Mouse (Mus musculus) CH12.LX (cell line): ENCODE measurements around the gene Terf2.

Source experiments
- CTCF ChIP-seq, 2 experiments: IDR thresholded peaks in 1 of 2; conservative IDR thresholded peaks in 1 of 2; 2 replicates each; pipeline ENCODE4 v1.5.1; 2011 to 2012; ENCODE audit warnings: low read depth in 2 of 2, low read length in 2 of 2, improper control_type of control experiment in 1 of 2, inconsistent platforms in 1 of 2, mild to moderate bottlenecking in 1 of 2, moderate library complexity in 1 of 2
- ETS1 ChIP-seq: conservative IDR thresholded peaks from 2 replicates; pipeline ENCODE4 v1.6.1; 2012; ENCODE audit warnings: low read depth, mild to moderate bottlenecking, inconsistent platforms, low read length, improper control_type of control experiment, moderate library complexity
- JUND ChIP-seq: conservative IDR thresholded peaks from 2 replicates; pipeline ENCODE4 v1.6.1; 2011; ENCODE audit warnings: low read depth, low read length, improper control_type of control experiment
- MYC ChIP-seq: IDR thresholded peaks from 2 replicates; pipeline ENCODE4 v1.6.1; 2011; ENCODE audit warnings: low read depth, mild to moderate bottlenecking, improper control_type of control experiment, low read length
- NELFE ChIP-seq: IDR thresholded peaks from 2 replicates; pipeline ENCODE4 v1.6.1; 2011; ENCODE audit warnings: low read depth, low read length, improper control_type of control experiment
- POLR2A ChIP-seq: IDR thresholded peaks from 2 replicates; pipeline ENCODE4 v1.6.1; 2011; ENCODE audit warnings: low read depth, mild to moderate bottlenecking, improper control_type of control experiment, low read length
- RCOR1 ChIP-seq: conservative IDR thresholded peaks from 2 replicates; pipeline ENCODE4 v1.6.1; 2012; ENCODE audit warnings: low read depth, mild to moderate bottlenecking, inconsistent platforms, low read length, improper control_type of control experiment
- SMC3 ChIP-seq: IDR thresholded peaks from 2 replicates; pipeline ENCODE4 v1.6.1; 2011; ENCODE audit warnings: low read depth, low read length, improper control_type of control experiment
- USF1 ChIP-seq: IDR thresholded peaks from 2 replicates; pipeline ENCODE4 v1.6.1; 2014; ENCODE audit warnings: low read depth, mild to moderate bottlenecking, inconsistent platforms, low read length, improper control_type of control experiment

- TF ChIP-seq CTCF (conservative IDR thresholded peaks at IDR 0.05 in 1 of 2, IDR thresholded peaks at IDR 0.05 in 1 of 2; ENCODE audit: low read depth in 2 of 2, low read length in 2 of 2) (no peak), RCOR1 (no peak), JUND (no peak), USF1 (no peak), POLR2A (no peak), NELFE (no peak), MYC (no peak), ETS1 (no peak), SMC3 (no peak)
These were observed 33.1 kb upstream of the Terf2 start for GRCm38 (mm10) chr8:107129171-107130025.
